Mouse (Mus musculus): ENCODE measurements at regions not wholly inside any gene's neighbourhood (a gene's known extent, or its start where the extent isn't known, plus 50 kb on each side); places are given as distances from the start of the nearest gene placed in this dataset.

- peak; percentile 82 for ATAC-seq (replicated peaks; ENCODE audit: poor library complexity)
Measured at GRCm38 (mm10) chr2:161185122-161185521, 76.2 kb upstream of the Chd6 start.

GRCm38 (mm10) chr2:161177355-161178021, 68.6 kb upstream of the Chd6 start:
- ATAC-seq (replicated peaks; ENCODE audit: poor library complexity), result peak; percentile 85

GRCm38 (mm10) chr2:161166681-161167080, 57.8 kb upstream of the Chd6 start:
- ATAC-seq (replicated peaks; ENCODE audit: poor library complexity), result no peak

- no peak for ATAC-seq (replicated peaks; ENCODE audit: poor library complexity)
Measured at GRCm38 (mm10) chr2:161165495-161165894, 56.6 kb upstream of the Chd6 start.

GRCm38 (mm10) chr2:161164320-161164719, 55.4 kb upstream of the Chd6 start:
- no peak for ATAC-seq (replicated peaks; ENCODE audit: poor library complexity)

All from megakaryocyte progenitor cell, adult 5-6 weeks (primary cell).